Mouse (Mus musculus): ENCODE measurements around the gene Cybb.
"Not testable (repeated sequence)": the region's sequence is repeated elsewhere in the genome, so short reads cannot be mapped to it uniquely, and the experiment has no call there.

Gene Cybb

DNA sequence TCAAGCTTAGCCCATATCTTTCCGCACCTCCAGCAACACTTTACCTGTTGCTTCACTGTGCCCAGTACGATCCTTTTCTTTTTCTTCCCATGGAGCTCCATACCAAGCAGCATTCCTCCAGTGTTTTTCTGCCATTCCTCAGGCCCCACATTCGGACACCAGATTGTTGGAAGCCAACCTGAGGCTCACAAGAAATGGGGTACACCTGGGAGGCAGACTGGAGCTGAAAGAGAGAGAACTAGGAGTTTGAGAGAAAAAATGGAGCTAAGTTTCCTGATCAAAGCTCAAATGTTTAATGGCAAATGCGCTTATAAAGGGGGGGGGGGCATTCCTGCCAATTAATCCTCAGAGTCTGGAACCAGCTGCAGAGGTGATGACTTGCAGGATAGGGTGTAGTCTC lies at the start of gene Cybb:
Gene Cybb (minus strand): TSS at position 101 of the 400 bp plus-strand sequence.
- no peak for DNase-seq (ENCODE audit: extremely low read depth, low read depth, low spot score)

DNA sequence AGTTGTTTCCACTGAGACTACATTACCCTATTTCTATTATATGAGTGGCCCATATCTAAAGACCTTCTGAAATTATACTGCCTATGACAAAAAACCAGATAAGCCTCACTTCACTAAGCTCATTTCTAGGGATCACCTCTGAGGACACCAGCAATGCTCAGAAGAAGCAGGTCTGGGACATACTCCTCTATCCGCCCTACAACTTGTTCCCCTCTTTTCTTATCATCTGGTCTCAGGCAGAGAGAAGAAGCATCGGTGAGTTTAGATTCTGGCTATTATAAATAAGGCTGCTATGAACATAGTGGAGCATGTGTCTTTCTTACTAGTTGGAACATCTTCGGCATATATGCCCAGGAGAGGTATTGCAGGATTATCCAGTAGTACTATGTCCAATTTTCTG lies 49.3 kb upstream of the Cybb start:
- DNase-seq (ENCODE audit: extremely low read depth, low read depth, low spot score), result no peak

DNA sequence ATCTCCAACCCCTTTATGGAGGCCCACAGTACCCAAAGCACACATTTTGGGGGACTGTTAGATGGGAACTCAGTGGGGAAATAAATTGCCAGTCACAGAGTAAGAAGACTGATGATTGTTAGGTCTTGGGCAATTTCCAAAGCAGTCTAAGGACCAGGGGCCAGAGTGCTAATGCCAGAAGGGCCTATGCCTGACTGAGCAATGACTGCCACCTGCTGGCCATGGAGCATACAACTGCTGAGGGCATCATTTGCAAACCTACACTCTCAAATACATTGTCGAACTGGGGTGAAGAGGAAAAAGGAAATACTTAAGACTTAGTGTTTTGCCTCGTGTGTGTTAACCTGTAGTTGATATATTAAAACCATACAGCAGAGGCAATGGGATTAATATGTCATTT lies 32.4 kb upstream of the Cybb start:
- not testable (repeated sequence) for DNase-seq (ENCODE audit: extremely low read depth, low read depth, low spot score)

DNA sequence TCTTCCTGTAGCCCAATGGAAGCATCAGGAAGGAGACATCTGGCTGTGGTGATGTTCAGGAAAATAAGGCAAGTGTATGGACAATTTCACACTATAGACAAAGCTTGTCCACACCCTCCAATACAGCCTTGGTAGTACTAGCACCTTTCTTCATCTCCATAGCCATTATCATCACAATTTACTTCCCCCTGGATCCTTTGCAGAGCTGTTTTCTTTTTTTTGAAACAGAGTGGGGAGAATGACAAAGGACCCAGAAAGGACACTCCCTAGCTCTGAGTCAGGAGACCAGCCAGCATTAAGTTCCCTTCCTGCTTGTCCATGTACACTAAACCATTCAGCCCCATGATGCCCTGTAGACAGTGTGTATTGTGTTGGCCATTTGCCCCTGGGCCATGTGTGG lies 30.0 kb upstream of the Cybb start:
- not testable (repeated sequence) for DNase-seq (ENCODE audit: extremely low read depth, low read depth, low spot score)

DNA sequence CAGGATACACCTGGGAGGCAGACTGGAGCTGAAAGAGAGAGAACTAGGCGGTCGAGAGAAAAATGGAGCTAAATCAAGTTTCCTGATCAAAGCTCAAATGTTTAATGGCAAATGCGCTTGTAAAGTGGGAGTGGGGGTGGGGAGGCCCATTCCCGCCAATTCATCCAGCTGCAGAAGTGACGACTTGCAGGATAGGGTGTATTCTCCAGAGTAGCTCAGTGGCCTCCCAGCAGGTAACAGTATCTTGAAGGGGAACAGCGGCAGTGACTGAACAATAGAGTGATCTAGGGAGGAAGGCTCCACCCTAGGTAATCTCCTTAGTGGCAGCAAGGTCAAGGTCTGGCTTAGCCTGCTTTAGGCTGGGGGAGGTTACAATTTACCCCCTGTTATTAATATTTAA lies 12.5 kb downstream of the Cybb start:
- DNase-seq (ENCODE audit: extremely low read depth, low read depth, low spot score), result not testable (repeated sequence)

DNA sequence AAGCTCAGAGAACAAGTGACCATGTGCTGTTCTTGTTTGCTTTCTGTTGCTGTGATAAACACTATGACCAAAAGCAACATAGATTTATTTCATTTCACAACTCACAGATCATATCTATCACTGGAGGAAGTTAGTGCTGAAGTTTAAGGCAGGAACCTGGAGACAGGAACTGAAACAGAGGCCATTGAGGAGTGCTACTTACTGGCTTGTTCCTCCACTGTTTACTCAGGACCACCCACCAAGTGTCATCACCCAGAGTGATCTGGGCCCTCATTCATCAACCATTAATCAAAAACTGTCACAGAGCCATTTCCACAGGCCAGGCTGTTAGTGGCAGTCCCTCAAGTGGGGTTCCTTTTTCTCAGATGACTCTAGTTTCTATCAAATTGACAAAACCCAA lies 13.1 kb downstream of the Cybb start:
- no peak for DNase-seq (ENCODE audit: extremely low read depth, low read depth, low spot score)

DNA sequence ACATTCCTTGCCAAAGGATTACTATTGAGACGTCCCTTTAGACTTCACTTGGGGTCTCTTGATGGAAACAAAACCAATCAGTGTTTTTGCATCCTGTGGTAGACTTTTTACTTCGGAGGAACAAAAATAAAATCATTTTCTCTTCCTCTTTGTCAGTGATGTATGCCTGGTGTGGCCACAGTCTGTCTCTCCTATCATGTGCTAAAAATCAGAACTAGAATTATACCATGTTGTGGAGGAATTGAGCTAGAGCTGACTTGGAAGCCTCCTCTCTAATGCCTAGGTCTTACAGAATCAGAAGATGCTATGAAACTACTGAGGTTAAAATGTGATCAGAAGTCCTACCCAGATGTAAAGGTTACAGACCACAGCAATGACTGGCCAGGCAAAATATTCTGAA lies 13.8 kb downstream of the Cybb start:
- DNase-seq (ENCODE audit: extremely low read depth, low read depth, low spot score), result no peak

DNA sequence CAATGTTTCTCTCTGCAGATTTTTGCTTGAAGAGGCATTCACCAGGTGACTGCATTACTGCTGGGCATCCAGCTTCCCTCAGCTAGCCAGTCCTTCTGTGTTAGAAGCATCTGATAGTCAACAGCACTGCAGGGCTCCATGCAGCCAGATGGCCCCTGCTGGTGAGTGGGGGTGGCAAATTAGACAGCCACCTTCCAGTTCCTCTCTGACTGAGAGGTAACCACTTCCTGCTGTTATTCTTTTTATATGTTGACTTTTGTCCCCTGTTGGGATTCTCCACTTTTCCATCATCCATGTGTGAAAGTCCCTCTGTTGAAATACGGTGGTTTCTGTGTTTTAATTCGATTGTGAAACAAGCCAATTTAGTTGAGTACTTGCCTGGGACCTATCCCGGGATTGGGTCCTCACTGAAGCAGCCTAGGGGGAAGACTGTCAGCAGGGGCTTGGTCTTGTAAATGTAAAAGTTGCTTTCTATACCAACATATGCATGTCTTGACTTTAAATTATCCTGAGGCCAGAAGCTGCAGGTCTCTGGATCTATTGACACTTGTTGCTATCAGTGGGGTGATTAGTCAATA lies 16.7 kb downstream of the Cybb start:
- DNase-seq (ENCODE audit: extremely low read depth, low read depth, low spot score), result no peak

DNA sequence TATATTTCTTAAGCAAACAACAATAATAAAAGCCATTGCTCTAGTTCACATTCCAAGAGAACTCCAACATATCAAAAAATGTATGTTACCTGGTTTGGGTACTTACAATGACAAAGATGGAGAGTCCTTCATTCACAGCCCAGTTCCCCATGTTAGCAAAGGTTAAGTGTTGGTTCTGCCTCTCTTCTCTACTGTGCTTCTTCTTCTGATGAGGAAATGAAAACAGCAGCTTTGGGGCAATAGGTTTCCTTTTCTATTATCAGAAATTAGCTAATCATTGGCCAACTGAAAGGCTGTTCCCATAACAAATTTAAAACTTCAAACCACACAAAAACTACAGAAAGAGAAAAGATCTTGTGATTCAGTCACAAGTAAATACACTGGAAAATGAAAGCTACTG lies 18.5 kb downstream of the Cybb start:
- DNase-seq (ENCODE audit: extremely low read depth, low read depth, low spot score), result no peak

DNA sequence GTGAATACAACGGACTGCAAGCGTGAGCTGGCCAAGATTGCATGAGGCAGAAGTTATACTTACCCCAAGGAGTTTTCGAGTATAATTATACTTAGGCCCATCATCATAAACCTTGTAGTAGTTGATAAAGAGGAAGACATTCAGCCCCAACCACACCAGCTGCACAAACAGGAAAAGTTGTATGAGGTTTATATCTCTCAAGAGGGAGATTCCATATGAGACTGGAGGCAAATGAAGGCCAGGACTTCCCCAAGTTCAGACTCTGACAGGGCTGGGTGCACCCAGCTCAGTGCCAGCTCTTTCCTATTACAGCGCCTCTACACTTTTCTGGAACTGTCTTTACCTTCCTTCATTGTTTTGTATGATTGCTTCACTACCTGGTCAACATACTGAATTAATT lies 20.6 kb downstream of the Cybb start:
- no peak for DNase-seq (ENCODE audit: extremely low read depth, low read depth, low spot score)

DNA sequence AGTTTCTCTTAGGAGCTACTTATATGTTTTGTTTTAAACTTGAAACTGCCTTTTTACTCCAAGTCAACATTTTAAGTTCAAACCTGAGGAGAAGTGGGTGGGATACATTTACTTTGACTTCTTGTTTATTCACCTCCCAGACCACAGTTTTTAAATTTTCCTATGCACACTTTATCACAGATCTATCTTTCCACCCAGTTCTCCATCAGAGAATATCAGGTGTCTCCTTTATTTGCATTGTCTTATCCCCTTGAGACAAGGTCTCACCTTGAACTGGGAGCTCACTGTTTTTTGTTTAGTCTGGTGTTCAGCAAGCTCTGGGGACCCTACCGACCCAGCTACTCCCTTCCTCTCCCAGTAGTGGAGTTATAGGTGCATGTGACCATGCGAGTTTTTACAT lies 21.7 kb downstream of the Cybb start:
- no peak for DNase-seq (ENCODE audit: extremely low read depth, low read depth, low spot score)

DNA sequence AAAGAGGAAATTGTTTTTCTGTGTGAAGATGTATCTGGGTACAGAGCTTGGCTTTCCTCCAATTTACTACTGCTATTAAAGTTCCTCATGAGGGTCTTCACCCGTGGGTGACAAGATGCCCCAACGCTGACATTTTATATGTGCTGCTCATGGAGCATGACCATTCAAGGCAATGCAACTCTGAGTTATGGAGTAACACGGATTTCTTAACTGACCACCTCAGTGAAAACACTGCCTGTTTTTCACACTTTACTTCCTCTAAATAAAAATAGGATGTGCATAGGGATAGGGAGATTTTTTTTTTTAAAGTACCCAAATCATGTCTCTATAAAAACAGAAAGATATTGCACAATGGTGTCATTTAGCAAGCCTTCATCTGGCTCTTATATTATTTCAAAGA lies 24.9 kb downstream of the Cybb start:
- no peak for DNase-seq (ENCODE audit: extremely low read depth, low read depth, low spot score)

DNA sequence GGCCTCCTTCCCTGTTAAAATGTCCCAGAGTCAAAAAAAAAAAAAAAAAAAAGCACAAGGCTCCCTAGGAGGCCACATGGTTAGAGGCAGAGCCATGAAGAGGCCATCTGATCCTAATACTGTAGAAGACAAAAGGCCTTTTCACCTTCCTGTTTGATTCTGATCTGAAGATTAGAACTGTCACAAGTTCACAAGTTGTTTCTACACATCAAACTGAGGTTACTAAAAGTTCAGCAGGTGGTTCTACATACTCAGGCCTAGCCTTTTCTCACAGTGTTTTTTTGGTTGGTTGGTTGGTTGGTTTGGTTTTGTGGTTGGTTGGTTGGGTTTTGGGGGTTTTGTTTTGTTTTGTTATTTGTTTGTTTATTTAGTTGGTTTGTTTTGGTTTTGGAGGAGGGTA lies 26.2 kb downstream of the Cybb start:
- DNase-seq (ENCODE audit: extremely low read depth, low read depth, low spot score), result no peak

DNA sequence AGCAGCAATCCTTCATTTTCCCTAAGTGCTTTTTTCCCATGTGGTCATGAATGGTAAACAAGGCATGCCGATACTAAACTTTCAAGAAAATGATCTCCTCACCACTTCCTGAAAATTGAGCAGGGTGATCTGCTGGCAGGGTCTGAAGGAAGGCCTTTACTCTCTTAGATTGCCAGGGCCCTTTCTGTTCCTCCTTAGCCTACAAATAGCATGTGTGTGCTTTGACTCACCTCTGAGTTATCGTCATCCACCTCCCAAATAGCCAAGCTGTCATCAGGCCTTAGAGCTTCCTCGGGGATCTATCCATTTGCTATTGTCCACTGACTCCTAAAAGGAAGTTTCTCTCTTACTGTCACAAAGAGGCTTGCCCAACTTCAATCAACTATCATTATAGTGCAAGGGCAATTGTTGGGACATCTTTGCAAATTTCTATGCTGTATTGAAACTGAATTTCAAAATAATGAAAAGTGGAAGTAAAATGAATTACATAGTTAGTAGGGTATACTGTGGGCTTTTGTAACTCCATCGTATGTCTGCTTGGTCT lies 27.1 kb downstream of the Cybb start:
- DNase-seq (ENCODE audit: extremely low read depth, low read depth, low spot score), result no peak

DNA sequence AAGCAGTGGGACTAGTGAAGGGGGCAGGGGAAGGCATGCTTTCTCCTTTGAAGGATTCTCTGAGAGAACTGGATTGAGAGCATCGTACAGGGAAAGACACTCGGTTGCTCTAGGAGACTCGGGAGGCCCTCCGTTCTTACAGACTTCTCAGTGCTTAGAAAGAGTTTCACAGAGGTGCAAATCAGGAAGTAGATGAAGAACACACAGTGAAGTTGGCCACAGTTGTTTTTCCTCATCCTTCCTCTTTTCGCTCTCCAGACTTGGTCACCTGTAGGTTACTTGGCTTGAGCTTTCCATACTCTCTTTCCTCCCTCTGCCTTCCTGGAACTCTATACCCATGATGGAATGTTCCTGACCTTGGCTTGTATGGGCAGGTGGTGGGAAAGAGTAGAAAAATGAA lies 35.2 kb downstream of the Cybb start:
- no peak for DNase-seq (ENCODE audit: extremely low read depth, low read depth, low spot score)

DNA sequence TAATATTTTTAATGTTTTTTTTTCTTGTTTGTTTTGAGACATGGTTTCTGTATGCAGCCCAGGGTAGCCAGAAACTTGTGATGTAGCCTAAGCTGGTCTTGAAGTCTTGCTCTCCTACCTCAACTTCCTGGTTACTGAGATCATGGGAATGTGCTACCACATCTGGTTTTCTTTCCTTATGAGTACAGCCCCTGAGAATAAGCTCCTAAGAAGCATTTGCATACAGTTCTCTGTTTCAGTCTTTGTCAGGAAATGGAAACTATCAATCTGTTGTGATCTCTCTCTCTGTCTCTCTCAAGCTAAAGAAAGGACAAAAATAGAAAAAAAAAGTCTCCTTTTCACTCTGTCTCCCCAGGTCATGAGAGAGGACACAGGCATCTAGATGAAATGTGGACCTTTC lies 40.3 kb downstream of the Cybb start:
- no peak for DNase-seq (ENCODE audit: extremely low read depth, low read depth, low spot score)

DNA sequence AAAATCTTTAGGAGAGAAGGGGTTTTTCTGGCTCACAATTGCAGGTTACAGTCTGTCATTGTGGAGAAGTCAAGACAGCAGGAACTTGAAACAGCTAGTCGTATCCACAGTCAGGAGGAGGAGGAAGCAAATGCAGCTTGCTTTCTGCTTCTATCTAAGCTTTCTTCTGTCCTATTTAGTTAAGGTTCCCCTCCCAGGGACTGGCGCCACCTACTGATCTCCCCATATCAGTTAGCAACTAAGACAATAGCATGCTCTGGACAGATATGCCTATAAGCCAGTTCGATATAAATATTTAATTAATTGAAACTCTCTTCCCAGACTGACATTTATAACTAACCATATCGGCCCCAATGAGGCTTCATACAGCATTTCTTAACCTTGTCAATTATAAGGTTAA lies 46.5 kb downstream of the Cybb start:
- no peak for DNase-seq (ENCODE audit: extremely low read depth, low read depth, low spot score)

DNA sequence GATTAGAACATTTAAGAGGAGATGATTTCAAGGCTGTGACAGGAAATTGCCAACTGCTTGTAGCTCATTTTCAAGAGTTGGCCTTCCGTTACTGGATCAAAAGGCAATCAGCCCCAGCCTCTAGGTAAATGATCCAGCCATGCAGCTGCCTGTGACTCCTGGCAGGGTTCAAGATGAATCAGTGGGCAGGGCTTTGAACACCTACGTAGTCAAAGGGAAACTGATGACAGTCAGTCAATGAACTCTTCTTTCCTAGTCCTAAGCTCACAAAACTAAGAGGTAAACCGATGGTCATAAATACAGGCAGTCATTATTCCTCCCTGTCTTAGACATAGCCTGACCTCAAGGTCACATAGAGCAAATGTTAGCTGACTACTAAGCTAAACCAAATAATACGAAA lies 47.0 kb downstream of the Cybb start:
- no peak for DNase-seq (ENCODE audit: extremely low read depth, low read depth, low spot score)

DNA sequence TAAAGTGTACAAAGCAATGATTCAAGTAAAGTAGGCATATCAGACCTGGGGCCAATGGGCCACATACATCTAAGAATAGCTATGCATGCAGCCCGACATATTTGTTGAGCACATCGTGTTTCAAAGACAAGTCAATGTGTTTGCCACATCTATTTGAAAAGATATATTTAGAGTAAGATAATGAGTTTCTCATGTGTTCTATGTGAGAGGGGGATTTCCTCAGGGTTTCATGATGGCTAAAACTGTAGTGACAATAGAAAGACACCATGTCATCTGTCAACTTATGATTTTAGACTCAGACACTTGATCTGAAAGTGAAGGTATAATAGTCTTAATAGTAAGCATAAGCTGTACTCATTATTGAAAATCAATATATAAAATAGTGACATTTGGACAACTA lies 48.3 kb downstream of the Cybb start:
- DNase-seq (ENCODE audit: extremely low read depth, low read depth, low spot score), result no peak

DNA sequence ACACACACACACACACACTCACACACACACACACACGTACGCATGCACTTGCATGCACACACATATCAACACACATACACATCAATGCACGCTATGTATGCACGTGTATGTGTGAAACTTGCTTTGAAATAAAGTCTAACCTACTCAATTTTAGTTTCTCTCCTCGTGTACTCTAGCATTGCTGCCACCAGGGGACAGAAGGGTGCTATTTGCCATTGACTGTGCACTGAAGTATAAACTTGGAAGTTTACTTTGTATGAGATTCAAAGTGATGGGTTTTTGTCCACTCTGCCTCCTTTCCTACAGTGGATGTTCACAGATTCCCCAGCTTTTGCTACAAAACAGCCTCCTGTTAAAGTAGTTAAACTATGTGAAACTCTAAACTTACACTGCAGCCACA lies 73.7 kb downstream of the Cybb start:
- no peak for DNase-seq (ENCODE audit: extremely low read depth, low read depth, low spot score)

All from fat pad, adult 2 months (tissue).